Mouse (Mus musculus): ENCODE results near the gene Cavin1. TPM values are rescaled to one million over a fixed set of nuclear protein-coding genes. Genes with fewer than 3 reads are reported as not detected.

Gene Cavin1
- polyA plus RNA-seq, 1 experiment from 2014 or later, result 24.6 TPM

- whole genome bisulfite sequencing, result 68% methylated on average over 9 of the region's 9 CpGs
- Histone ChIP-seq H3K4me3 (no peak overlapping the region), H3K27me3 (ENCODE audit: low read depth, poor library complexity, severe bottlenecking) (peaks cover 6% of the 10 kb centered on the region; the same call in 1 of the 2 replicates), H3K9me3 (replicated peaks) (no peaks in the 10 kb centered on the region), H3K27ac (no peak overlapping the region), H3K36me3 (no peaks in the 10 kb centered on the region), H3K4me1 (no peaks in the 10 kb centered on the region)
- DNase-seq (ENCODE audit: low spot score), result no peak
Measured at GRCm38 (mm10) chr11:100994233-100994632, 23.5 kb upstream of the Cavin1 start.

- DNase-seq (ENCODE audit: low spot score), result no peak
- no peaks in the 10 kb centered on the region for H3K4me1 ChIP-seq
- H3K27me3 ChIP-seq (ENCODE audit: low read depth, poor library complexity, severe bottlenecking), result peaks cover 6% of the 10 kb centered on the region; the same call in 1 of the 2 replicates
- H3K27ac ChIP-seq, result no peak overlapping the region
- H3K36me3 ChIP-seq, result no peaks in the 10 kb centered on the region
- H3K9me3 ChIP-seq (replicated peaks), result no peaks in the 10 kb centered on the region
- H3K4me3 ChIP-seq, result no peak overlapping the region
- 80% methylated on average over 2 of the region's 2 CpGs for WGBS
Measured at GRCm38 (mm10) chr11:100993437-100993836, 22.8 kb upstream of the Cavin1 start.

GRCm38 (mm10) chr11:100991027-100991534, 20.4 kb upstream of the Cavin1 start:
- H3K4me1 ChIP-seq, result no peaks in the 10 kb centered on the region
- no peaks in the 10 kb centered on the region for H3K9me3 ChIP-seq (replicated peaks)
- H3K27ac ChIP-seq, result no peak overlapping the region
- DNase-seq (ENCODE audit: low spot score), result no peak
- WGBS, result 27% methylated on average over 6 of the region's 6 CpGs
- no peaks in the 10 kb centered on the region for H3K36me3 ChIP-seq
- no peak overlapping the region for H3K4me3 ChIP-seq
- peaks cover 6% of the 10 kb centered on the region; the same call in 1 of the 2 replicates for H3K27me3 ChIP-seq (ENCODE audit: low read depth, poor library complexity, severe bottlenecking)

GRCm38 (mm10) chr11:100989666-100990065, 19.0 kb upstream of the Cavin1 start:
- Histone ChIP-seq H3K4me1 (no peaks in the 10 kb centered on the region), H3K27ac (no peak overlapping the region), H3K36me3 (no peaks in the 10 kb centered on the region), H3K27me3 (ENCODE audit: low read depth, poor library complexity, severe bottlenecking) (no peaks in the 10 kb centered on the region; the same call in 1 of the 2 replicates), H3K9me3 (replicated peaks) (no peaks in the 10 kb centered on the region), H3K4me3 (no peak overlapping the region)
- 70% methylated on average over 2 of the region's 2 CpGs for WGBS
- no peak for DNase-seq (ENCODE audit: low spot score)

- WGBS, result 85% methylated on average over 3 of the region's 3 CpGs
- H3K4me1 ChIP-seq, result no peaks in the 10 kb centered on the region
- no peak for DNase-seq (ENCODE audit: low spot score)
- H3K27ac ChIP-seq, result no peak overlapping the region
- H3K9me3 ChIP-seq (replicated peaks), result no peaks in the 10 kb centered on the region
- H3K4me3 ChIP-seq, result no peak overlapping the region
- no peaks in the 10 kb centered on the region for H3K27me3 ChIP-seq (ENCODE audit: low read depth, poor library complexity, severe bottlenecking)
- H3K36me3 ChIP-seq, result no peaks in the 10 kb centered on the region
Measured at GRCm38 (mm10) chr11:100988674-100989073, 18.0 kb upstream of the Cavin1 start.

- no peaks in the 10 kb centered on the region for H3K9me3 ChIP-seq (replicated peaks)
- no peaks in the 10 kb centered on the region for H3K36me3 ChIP-seq
- no peak for DNase-seq (ENCODE audit: low spot score)
- 58% methylated on average over 3 of the region's 3 CpGs for WGBS
- peaks cover 7% of the 10 kb centered on the region; the same call in 1 of the 2 replicates for H3K4me1 ChIP-seq
- H3K27me3 ChIP-seq (ENCODE audit: low read depth, poor library complexity, severe bottlenecking), result peaks cover 27% of the 10 kb centered on the region
- H3K27ac ChIP-seq, result no peak overlapping the region
- H3K4me3 ChIP-seq, result no peak overlapping the region
Measured at GRCm38 (mm10) chr11:100985607-100986006, 14.9 kb upstream of the Cavin1 start.

GRCm38 (mm10) chr11:100983778-100984131, 13.1 kb upstream of the Cavin1 start:
- H3K4me1 ChIP-seq, result peaks cover 7% of the 10 kb centered on the region; the same call in 1 of the 2 replicates
- peaks cover 35% of the 10 kb centered on the region for H3K27me3 ChIP-seq (ENCODE audit: low read depth, poor library complexity, severe bottlenecking)
- H3K4me3 ChIP-seq, result no peak overlapping the region
- H3K27ac ChIP-seq, result no peak overlapping the region
- DNase-seq (ENCODE audit: low spot score), result no peak
- H3K36me3 ChIP-seq, result no peaks in the 10 kb centered on the region
- WGBS, result 79% methylated on average over 7 of the region's 7 CpGs
- H3K9me3 ChIP-seq (replicated peaks), result no peaks in the 10 kb centered on the region

- H3K36me3 ChIP-seq, result no peaks in the 10 kb centered on the region
- no peak overlapping the region for H3K27ac ChIP-seq
- WGBS, result 5% methylated on average over 20 of the region's 20 CpGs
- H3K9me3 ChIP-seq (replicated peaks), result no peaks in the 10 kb centered on the region
- peak overlapping the region; percentile 44 for H3K4me3 ChIP-seq
- H3K4me1 ChIP-seq, result peaks cover 7% of the 10 kb centered on the region; the same call in 1 of the 2 replicates
- peak; percentile 90 for DNase-seq (ENCODE audit: low spot score)
- peaks cover 35% of the 10 kb centered on the region for H3K27me3 ChIP-seq (ENCODE audit: low read depth, poor library complexity, severe bottlenecking)
Measured at GRCm38 (mm10) chr11:100983125-100983777, 12.6 kb upstream of the Cavin1 start.

- Histone ChIP-seq H3K36me3 (no peaks in the 10 kb centered on the region), H3K4me3 (no peak overlapping the region), H3K27ac (no peak overlapping the region), H3K4me1 (peaks cover 7% of the 10 kb centered on the region; the same call in 1 of the 2 replicates), H3K9me3 (replicated peaks) (no peaks in the 10 kb centered on the region), H3K27me3 (ENCODE audit: low read depth, poor library complexity, severe bottlenecking) (peaks cover 38% of the 10 kb centered on the region)
- WGBS, result 14% methylated on average over 8 of the region's 8 CpGs
- DNase-seq (ENCODE audit: low spot score), result no peak
Measured at GRCm38 (mm10) chr11:100982087-100982486, 11.4 kb upstream of the Cavin1 start.

GRCm38 (mm10) chr11:100981236-100981635, 10.5 kb upstream of the Cavin1 start:
- 70% methylated on average over 3 of the region's 3 CpGs for WGBS
- no peak for DNase-seq (ENCODE audit: low spot score)
- peaks cover 7% of the 10 kb centered on the region; the same call in 1 of the 2 replicates for H3K4me1 ChIP-seq
- no peaks in the 10 kb centered on the region for H3K9me3 ChIP-seq (replicated peaks)
- peaks cover 44% of the 10 kb centered on the region for H3K27me3 ChIP-seq (ENCODE audit: low read depth, poor library complexity, severe bottlenecking)
- H3K4me3 ChIP-seq, result no peak overlapping the region
- no peak overlapping the region for H3K27ac ChIP-seq
- no peaks in the 10 kb centered on the region for H3K36me3 ChIP-seq

- H3K36me3 ChIP-seq, result no peaks in the 10 kb centered on the region
- no peak overlapping the region for H3K4me3 ChIP-seq
- 73% methylated on average over 1 of the region's 1 CpGs for whole genome bisulfite sequencing
- no peaks in the 10 kb centered on the region for H3K9me3 ChIP-seq (replicated peaks)
- DNase-seq (ENCODE audit: low spot score), result no peak
- H3K4me1 ChIP-seq, result peaks cover 7% of the 10 kb centered on the region; the same call in 1 of the 2 replicates
- peaks cover 44% of the 10 kb centered on the region for H3K27me3 ChIP-seq (ENCODE audit: low read depth, poor library complexity, severe bottlenecking)
- no peak overlapping the region for H3K27ac ChIP-seq
Measured at GRCm38 (mm10) chr11:100980438-100980837, 9.8 kb upstream of the Cavin1 start.

GRCm38 (mm10) chr11:100979887-100980286, 9.2 kb upstream of the Cavin1 start:
- H3K9me3 ChIP-seq (replicated peaks), result no peaks in the 10 kb centered on the region
- H3K4me3 ChIP-seq, result no peak overlapping the region
- DNase-seq (ENCODE audit: low spot score), result no peak
- H3K36me3 ChIP-seq, result no peaks in the 10 kb centered on the region
- peaks cover 49% of the 10 kb centered on the region for H3K27me3 ChIP-seq (ENCODE audit: low read depth, poor library complexity, severe bottlenecking)
- no peak overlapping the region for H3K27ac ChIP-seq
- peaks cover 7% of the 10 kb centered on the region; the same call in 1 of the 2 replicates for H3K4me1 ChIP-seq
- 79% methylated on average over 8 of the region's 8 CpGs for WGBS

- Histone ChIP-seq H3K36me3 (no peaks in the 10 kb centered on the region), H3K4me1 (peaks cover 6% of the 10 kb centered on the region), H3K9me3 (replicated peaks) (no peaks in the 10 kb centered on the region), H3K27ac (no peak overlapping the region), H3K27me3 (ENCODE audit: low read depth, poor library complexity, severe bottlenecking) (peaks cover 65% of the 10 kb centered on the region), H3K4me3 (no peak overlapping the region)
- DNase-seq (ENCODE audit: low spot score), result no peak
- WGBS, result 80% methylated on average over 7 of the region's 7 CpGs
Measured at GRCm38 (mm10) chr11:100975241-100975640, 4.6 kb upstream of the Cavin1 start.
